22 mouse cellular contexts compared by ENCODE assay signal in the genomic region with DNA sequence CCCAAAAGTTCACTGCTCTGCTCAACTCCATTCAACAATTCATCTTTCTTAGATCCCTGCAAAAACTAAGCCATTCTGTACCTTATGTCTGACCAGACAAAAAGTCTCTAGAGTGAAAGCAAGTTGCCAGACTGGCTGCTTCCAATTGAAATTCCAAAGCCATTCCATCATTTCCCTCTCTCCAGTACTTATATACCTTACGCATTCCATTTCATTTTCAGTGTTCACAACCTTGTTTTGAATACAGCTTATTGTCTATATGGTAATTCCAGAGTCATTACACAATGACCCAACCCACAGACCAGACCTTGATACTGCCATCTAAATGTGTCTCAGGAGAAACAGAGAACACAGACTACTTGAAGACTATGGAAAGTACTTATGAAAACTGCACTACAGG. TPM values are rescaled to one million over a fixed set of nuclear protein-coding genes. Genes with fewer than 3 reads are reported as not detected.
DNase-seq lines count a peak whose midpoint lies in the region; ATAC-seq and TF ChIP-seq lines count a peak whose summit lies in the region.
"Had no signal": no experiment of that assay in that cellular context is flagged by ENCODE, and none has a peak within 500 bp of the region (broad histone marks: within the 10 kb centered on the region; RNA-seq: fewer than 3 reads in every experiment).

No protein-coding gene starts in this region.

- H3K4me2 ChIP-seq in embryonic facial prominence, embryonic 15.5 days (replicated peaks): no peak overlapping the region
- H3K4me2 ChIP-seq: liver, embryonic 15.5 days had no signal

- no peak overlapping the region for H3K9ac ChIP-seq in embryonic facial prominence, embryonic 15.5 days
- H3K9ac ChIP-seq: liver, embryonic 15.5 days had no signal

- peak overlapping the region; percentile 47; the same call in 1 of the 2 replicates for H3K27ac ChIP-seq in heart, embryonic 10.5 days
- H3K27ac ChIP-seq in layer of hippocampus, adult 2 months: peak overlapping the region; percentile 56; the same call in 1 of the 2 replicates
- H3K27ac ChIP-seq in embryonic facial prominence, embryonic 15.5 days (replicated peaks): 0 out of 2 replicates have a peak overlapping the region, but pooled peaks have one; percentile 12
- H3K27ac ChIP-seq: liver, embryonic 15.5 days had no signal

- TF ChIP-seq CTCF in layer of hippocampus, adult 2 months (conservative IDR thresholded peaks at IDR 0.05): no peak

- no peak overlapping the region for H3K4me3 ChIP-seq in heart, embryonic 10.5 days
- H3K4me3 ChIP-seq in layer of hippocampus, adult 2 months: no peak overlapping the region
- H3K4me3 ChIP-seq in embryonic facial prominence, embryonic 15.5 days (replicated peaks): no peak overlapping the region
- H3K4me3 ChIP-seq: liver, embryonic 15.5 days had no signal

- no peak for ATAC-seq in embryonic facial prominence, embryonic 15.5 days (ENCODE audit: insufficient number of reproducible peaks, low FRiP score, low TSS enrichment, low read depth)
- no peak for ATAC-seq in monocyte, adult 5-6 weeks (replicated peaks; ENCODE audit: insufficient number of reproducible peaks, low FRiP score, low TSS enrichment, poor library complexity, severe bottlenecking)
- ATAC-seq: activated CD4-positive, CD25-positive, alpha-beta regulatory T cell, adult 4 months had no signal

- intact Hi-C loops in heart, postnatal 36 days (cut with DNase I): loop anchor here (5.0 kb wide), 1 partner anchor 404 kb away; no protein-coding TSS in a partner anchor

- H3K9me3 ChIP-seq in heart, embryonic 10.5 days: no peaks in the 10 kb centered on the region
- no peaks in the 10 kb centered on the region for H3K9me3 ChIP-seq in embryonic facial prominence, embryonic 15.5 days (replicated peaks)
- H3K9me3 ChIP-seq: G1E; liver, embryonic 15.5 days had no signal

- WGBS in heart, embryonic 10.5 days: 43% methylated on average over 1 of the region's 1 CpGs
- 51% methylated on average over 1 of the region's 1 CpGs for WGBS in embryonic facial prominence, embryonic 15.5 days

- no peak for DNase-seq in heart, embryonic 10.5 days (ENCODE audit: low spot score)
- no peak for DNase-seq in heart, postnatal 36 days
- DNase-seq in layer of hippocampus, adult 2 months (ENCODE audit: low spot score in 2 of 2): no peak
- no peak for DNase-seq in layer of hippocampus, adult 18-20 months (ENCODE audit: low spot score in 2 of 2)
- peak; percentile 32 for DNase-seq in NIH3T3 (ENCODE audit: low read depth)
- DNase-seq in ovary, adult 18-20 months (ENCODE audit: low spot score): no peak
- DNase-seq: adrenal gland, postnatal 36 days; cerebellum, postnatal 36 days; kidney, adult 8-10 months; layer of hippocampus, adult 9-11 months; right cerebral cortex, adult 18-20 months; spleen, adult 18-20 months; thymus, postnatal 4 days had no signal

- H3K27me3 ChIP-seq in heart, embryonic 10.5 days (ENCODE audit: insufficient read depth, poor library complexity, severe bottlenecking): no peaks in the 10 kb centered on the region
- no peaks in the 10 kb centered on the region for H3K27me3 ChIP-seq in embryonic facial prominence, embryonic 15.5 days
- H3K27me3 ChIP-seq: liver, embryonic 15.5 days had no signal

- H3K36me3 ChIP-seq in heart, embryonic 10.5 days: peaks cover 4% of the 10 kb centered on the region
- H3K36me3 ChIP-seq in embryonic facial prominence, embryonic 15.5 days: peaks cover 2% of the 10 kb centered on the region; the same call in 1 of the 2 replicates

- H3K4me1 ChIP-seq in heart, embryonic 10.5 days: peaks cover 40% of the 10 kb centered on the region
- H3K4me1 ChIP-seq in embryonic facial prominence, embryonic 15.5 days: peaks cover 8% of the 10 kb centered on the region; the same call in 1 of the 2 replicates

RNA-seq across cellular contexts. Expression of gene Gm6096, which starts 17.6 kb away (rescaled TPM):
- polyA plus RNA-seq in heart, embryonic 10.5 days (2016; fragmentation: Nextera tagmentation; extraction: Ambion mirVana): 0.57 TPM in 1 of 2 replicates, not detected in the other
- not detected for total RNA-seq in heart, postnatal 36 days (2021)
- total RNA-seq in layer of hippocampus, adult 2 months (2021): not detected
- not detected for total RNA-seq in layer of hippocampus, adult 18-20 months (2021)
- 0.46 TPM in 1 of 2 replicates, not detected in the other for polyA plus RNA-seq in embryonic facial prominence, embryonic 15.5 days (2015; fragmentation: Nextera tagmentation; extraction: Ambion mirVana)
- total RNA-seq in monocyte, adult 5-6 weeks (2017): not detected in 3 replicates
- total RNA-seq: adrenal gland, postnatal 36 days; G1E; left cerebral cortex, postnatal 25 days; neutrophil, adult 5-6 weeks had no signal
- polyA plus RNA-seq: activated CD4-positive, CD25-positive, alpha-beta regulatory T cell, adult 4 months; G1E; gonadal fat pad, adult 2 months; liver, embryonic 15.5 days; stomach, embryonic 16.5 days had no signal

RNA-seq across cellular contexts. Expression of gene Gpi1, which starts 38.3 kb away (rescaled TPM):
- 650 and 828 TPM in 2 replicates for polyA plus RNA-seq in heart, embryonic 10.5 days (2016; fragmentation: Nextera tagmentation; extraction: Ambion mirVana)
- 100 to 1,000 TPM; 520 to 540 TPM for total RNA-seq in heart, postnatal 36 days (2021)
- total RNA-seq in layer of hippocampus, adult 2 months (2021): 100 to 1,000 TPM; 773 TPM
- total RNA-seq in layer of hippocampus, adult 18-20 months (2021): 100 to 1,000 TPM; 785 to 815 TPM
- 277 and 278 TPM in 2 replicates for polyA plus RNA-seq in embryonic facial prominence, embryonic 15.5 days (2015; fragmentation: Nextera tagmentation; extraction: Ambion mirVana)
- total RNA-seq in monocyte, adult 5-6 weeks (2017): 219 to 290 TPM (median 277 TPM) in 3 replicates

RNA-seq across cellular contexts. Expression of gene 4931406P16Rik, which starts 44.9 kb away (rescaled TPM):
- 36.6 and 43.7 TPM in 2 replicates for polyA plus RNA-seq in heart, embryonic 10.5 days (2016; fragmentation: Nextera tagmentation; extraction: Ambion mirVana)
- 10 to 100 TPM; 47.4 to 55.9 TPM for total RNA-seq in heart, postnatal 36 days (2021)
- 10 to 100 TPM; 36.6 to 41.1 TPM for total RNA-seq in layer of hippocampus, adult 2 months (2021)
- 10 to 100 TPM; 31.9 to 33.6 TPM for total RNA-seq in layer of hippocampus, adult 18-20 months (2021)
- polyA plus RNA-seq in embryonic facial prominence, embryonic 15.5 days (2015; fragmentation: Nextera tagmentation; extraction: Ambion mirVana): 25.8 and 26.8 TPM in 2 replicates
- 28.1 to 42.2 TPM (median 28.8 TPM) in 3 replicates for total RNA-seq in monocyte, adult 5-6 weeks (2017)
